Mouse (Mus musculus): ENCODE measurements around the gene Gm47959. TPM values are rescaled to one million over a fixed set of nuclear protein-coding genes. Genes with fewer than 3 reads are reported as not detected.
A peak's percentile ranks its signal among the peaks of the same experiment; 100 is the strongest.

Gm47959 gene
- polyA plus RNA-seq, 1 experiment from 2014 or later, result not detected

GRCm38 (mm10) chr1:83038109-83038672, 37.8 kb downstream of the Gm47959 start, which contains the start of gene Slc19a3:
Slc19a3 (minus strand) TSS chr1:83038448.
- Histone ChIP-seq H3K4me1 (peaks cover 5% of the 10 kb centered on the region; the same call in 1 of the 2 replicates), H3K27ac (no peak within 1 kb of the TSS), H3K36me3 (no peaks in the 10 kb centered on the region), H3K9me3 (replicated peaks) (no peaks in the 10 kb centered on the region), H3K9ac (peak within 1 kb of the TSS; percentile 55), H3K27me3 (no peaks in the 10 kb centered on the region), H3K4me2 (replicated peaks) (peak within 1 kb of the TSS; percentile 69), H3K4me3 (peak within 1 kb of the TSS; percentile 47)
- 1% methylated on average over 25 of the region's 25 CpGs for WGBS
- peak; percentile 90 for ATAC-seq (ENCODE audit: low FRiP score)

DNA sequence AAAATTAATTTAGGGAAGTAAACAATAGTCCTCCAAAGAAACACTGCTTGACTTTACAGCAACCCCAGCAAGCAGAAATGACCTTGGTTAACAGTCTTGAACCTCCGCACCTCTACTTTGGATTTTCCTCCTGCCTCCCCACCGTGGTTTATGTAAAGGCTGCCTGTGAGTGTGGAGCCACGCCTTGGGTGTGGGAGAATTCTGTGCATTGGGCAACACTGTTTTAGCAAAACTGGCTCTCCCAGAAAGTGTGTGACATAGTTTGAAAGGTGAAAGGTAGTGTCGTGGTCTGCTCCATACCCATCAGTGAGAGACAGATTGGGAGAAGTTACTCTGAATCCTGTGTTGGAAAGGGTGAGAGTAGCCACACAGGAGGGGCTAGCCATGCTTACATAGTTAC, 38.7 kb downstream of the Gm47959 start:
- ATAC-seq (ENCODE audit: low FRiP score), result no peak
- Histone ChIP-seq H3K27me3 (no peaks in the 10 kb centered on the region), H3K36me3 (no peaks in the 10 kb centered on the region), H3K4me2 (replicated peaks) (no peak overlapping the region), H3K4me3 (no peak overlapping the region), H3K27ac (no peak overlapping the region), H3K9me3 (replicated peaks) (no peaks in the 10 kb centered on the region), H3K9ac (no peak overlapping the region), H3K4me1 (peaks cover 5% of the 10 kb centered on the region; the same call in 1 of the 2 replicates)
- 76% methylated on average over 4 of the region's 4 CpGs for WGBS

DNA sequence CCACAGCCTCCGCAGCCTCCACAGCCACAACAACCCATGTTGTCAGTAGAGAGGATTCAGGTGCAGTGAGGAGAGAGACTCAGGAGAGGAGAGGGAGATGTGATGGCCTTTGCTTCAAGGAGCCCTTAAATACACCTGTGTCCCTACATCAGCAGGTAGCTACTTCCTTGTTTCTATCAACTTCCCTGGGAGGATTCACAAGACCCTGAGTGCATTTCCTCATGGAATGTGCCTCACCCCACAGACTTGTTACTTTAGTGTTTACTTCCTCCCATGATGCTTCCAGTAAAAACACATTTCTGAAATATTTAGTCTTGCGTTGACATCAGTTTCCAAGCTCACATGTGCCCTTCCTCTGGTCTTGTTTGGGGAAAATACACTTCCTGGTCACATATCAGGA, 42.0 kb downstream of the Gm47959 start, which contains the start of gene Krtap28-10:
Gene Krtap28-10 (minus strand): TSS at position 101 of the 400 bp plus-strand sequence.
- Histone ChIP-seq H3K4me3 (no peak within 1 kb of the TSS), H3K27ac (no peak within 1 kb of the TSS), H3K27me3 (no peaks in the 10 kb centered on the region), H3K4me2 (replicated peaks) (no peak within 1 kb of the TSS), H3K4me1 (peaks cover 5% of the 10 kb centered on the region; the same call in 1 of the 2 replicates), H3K36me3 (no peaks in the 10 kb centered on the region), H3K9ac (no peak within 1 kb of the TSS), H3K9me3 (replicated peaks) (no peaks in the 10 kb centered on the region)
- ATAC-seq (ENCODE audit: low FRiP score), result no peak
- WGBS, result 90% methylated on average over 2 of the region's 2 CpGs

- no peaks in the 10 kb centered on the region for H3K9me3 ChIP-seq (replicated peaks)
- H3K4me3 ChIP-seq, result no peak within 1 kb of the TSS
- H3K4me1 ChIP-seq, result no peaks in the 10 kb centered on the region
- H3K27ac ChIP-seq, result no peak within 1 kb of the TSS
- 84% methylated on average over 5 of the region's 5 CpGs for WGBS
- no peak within 1 kb of the TSS for H3K4me2 ChIP-seq (replicated peaks)
- no peaks in the 10 kb centered on the region for H3K27me3 ChIP-seq
- no peaks in the 10 kb centered on the region for H3K36me3 ChIP-seq
- no peak within 1 kb of the TSS for H3K9ac ChIP-seq
- ATAC-seq (ENCODE audit: low FRiP score), result no peak
These were observed 44.6 kb downstream of the Gm47959 start, which contains the start of gene Gm47969 for GRCm38 (mm10) chr1:83044882-83045427. Gm47969 (plus strand) TSS chr1:83044932.

Other genes with a start within 250 kb of the Gm47959 start
- gene Tm4sf20, start 232.1 kb upstream of the Gm47959 start, polyA plus RNA-seq (2016; fragmentation: Nextera tagmentation; extraction: Ambion mirVana), result 0.16 TPM in 1 of 2 replicates, not detected in the other
- not detected in 2 replicates for gene Gm47791, start 229.3 kb upstream of the Gm47959 start, polyA plus RNA-seq (2016; fragmentation: Nextera tagmentation; extraction: Ambion mirVana)
- gene Agfg1, start 161.1 kb upstream of the Gm47959 start, polyA plus RNA-seq (2016; fragmentation: Nextera tagmentation; extraction: Ambion mirVana), result 44.9 and 49.4 TPM in 2 replicates
- 0.54 and 0.60 TPM in 2 replicates for gene A030005L19Rik, start 87.2 kb upstream of the Gm47959 start, polyA plus RNA-seq (2016; fragmentation: Nextera tagmentation; extraction: Ambion mirVana)
- gene A030014E15Rik, start 75.6 kb upstream of the Gm47959 start, polyA plus RNA-seq (2016; fragmentation: Nextera tagmentation; extraction: Ambion mirVana), result not detected in 2 replicates
- not detected in 2 replicates for gene Gm6217, start 69.1 kb upstream of the Gm47959 start, polyA plus RNA-seq (2016; fragmentation: Nextera tagmentation; extraction: Ambion mirVana)
- not detected in 2 replicates for gene A030003K21Rik, start 57.2 kb upstream of the Gm47959 start, polyA plus RNA-seq (2016; fragmentation: Nextera tagmentation; extraction: Ambion mirVana)
- gene Gm7544, start 44.5 kb upstream of the Gm47959 start, polyA plus RNA-seq (2016; fragmentation: Nextera tagmentation; extraction: Ambion mirVana), result not detected in 2 replicates
- gene Gm47955, start 40.3 kb upstream of the Gm47959 start, polyA plus RNA-seq (2016; fragmentation: Nextera tagmentation; extraction: Ambion mirVana), result not detected in 2 replicates
- 0.26 and 0.77 TPM in 2 replicates for gene Slc19a3, start 37.9 kb downstream of the Gm47959 start, polyA plus RNA-seq (2016; fragmentation: Nextera tagmentation; extraction: Ambion mirVana)
- gene Krtap28-10, start 41.9 kb downstream of the Gm47959 start, polyA plus RNA-seq (2016; fragmentation: Nextera tagmentation; extraction: Ambion mirVana), result not detected in 2 replicates
- gene Gm47969, start 44.4 kb downstream of the Gm47959 start, polyA plus RNA-seq (2016; fragmentation: Nextera tagmentation; extraction: Ambion mirVana), result not detected in 2 replicates
- not detected in 2 replicates for gene A030005K14Rik, start 58.8 kb downstream of the Gm47959 start, polyA plus RNA-seq (2016; fragmentation: Nextera tagmentation; extraction: Ambion mirVana)
- gene Krtap28-13, start 60.4 kb downstream of the Gm47959 start, polyA plus RNA-seq (2016; fragmentation: Nextera tagmentation; extraction: Ambion mirVana), result not detected in 2 replicates
- not detected in 2 replicates for gene Ccl20, start 116.2 kb downstream of the Gm47959 start, polyA plus RNA-seq (2016; fragmentation: Nextera tagmentation; extraction: Ambion mirVana)
- gene Daw1, start 159.2 kb downstream of the Gm47959 start, polyA plus RNA-seq (2016; fragmentation: Nextera tagmentation; extraction: Ambion mirVana), result 0.72 and 0.95 TPM in 2 replicates